Mouse (Mus musculus) layer of hippocampus, adult 11-12 months (tissue): ENCODE measurements around the gene Gramd1c.

Source experiments
- DNase-seq: peaks from one replicate; pipeline ENCODE4 v3.0.0; 2022; ENCODE audit warnings: low spot score

The Gramd1c gene

GRCm38 (mm10) chr16:44018372-44018771 lies 44.8 kb downstream of the Gramd1c start:
- DNase-seq: no peak

GRCm38 (mm10) chr16:44017707-44018106 lies 45.4 kb downstream of the Gramd1c start:
- DNase-seq: no peak

GRCm38 (mm10) chr16:44016164-44016563 lies 47.0 kb downstream of the Gramd1c start:
- no peak for DNase-seq

GRCm38 (mm10) chr16:44015416-44016158 lies 47.6 kb downstream of the Gramd1c start:
- DNase-seq: no peak

- no peak for DNase-seq
Measured at GRCm38 (mm10) chr16:44011010-44011409, 52.1 kb downstream of the Gramd1c start.

GRCm38 (mm10) chr16:44002086-44002485 lies 61.1 kb downstream of the Gramd1c start:
- DNase-seq: no peak

GRCm38 (mm10) chr16:43999541-43999940 lies 63.6 kb downstream of the Gramd1c start:
- no peak for DNase-seq

- DNase-seq: no peak
Measured at GRCm38 (mm10) chr16:43999111-43999510, 64.0 kb downstream of the Gramd1c start.

- no peak for DNase-seq
Measured at GRCm38 (mm10) chr16:43994623-43995022, 68.5 kb downstream of the Gramd1c start.

- DNase-seq: no peak
Measured at GRCm38 (mm10) chr16:43986299-43986698, 76.8 kb downstream of the Gramd1c start.

- no peak for DNase-seq
Measured at GRCm38 (mm10) chr16:43980110-43980609, 83.0 kb downstream of the Gramd1c start.

GRCm38 (mm10) chr16:43979328-43980109 lies 83.6 kb downstream of the Gramd1c start, which contains the start of gene Zdhhc23:
Gene Zdhhc23, minus strand, starts transcription at chr16:43979791.
- no peak for DNase-seq

GRCm38 (mm10) chr16:43979010-43979327 lies 84.2 kb downstream of the Gramd1c start:
- no peak for DNase-seq

GRCm38 (mm10) chr16:43973606-43974220 lies 89.4 kb downstream of the Gramd1c start:
- no peak for DNase-seq

GRCm38 (mm10) chr16:43973147-43973546 lies 90.0 kb downstream of the Gramd1c start:
- no peak for DNase-seq

- DNase-seq: no peak
Measured at GRCm38 (mm10) chr16:43972391-43972790, 90.8 kb downstream of the Gramd1c start.

- DNase-seq: no peak
Measured at GRCm38 (mm10) chr16:43971741-43972140, 91.4 kb downstream of the Gramd1c start.

GRCm38 (mm10) chr16:43971189-43971588 lies 92.0 kb downstream of the Gramd1c start:
- DNase-seq: no peak

- DNase-seq: no peak
Measured at GRCm38 (mm10) chr16:43970426-43970825, 92.7 kb downstream of the Gramd1c start.

- no peak for DNase-seq
Measured at GRCm38 (mm10) chr16:43965781-43966389, 97.3 kb downstream of the Gramd1c start.

- no peak for DNase-seq
Measured at GRCm38 (mm10) chr16:43963780-43964179, 99.4 kb downstream of the Gramd1c start.

- DNase-seq: no peak
Measured at GRCm38 (mm10) chr16:43963291-43963690, 99.9 kb downstream of the Gramd1c start.
